Mouse (Mus musculus) intestine, postnatal 0 days (tissue): Measurements from ENCODE around the gene Dio1. TPM values are rescaled to one million over a fixed set of nuclear protein-coding genes. Genes with fewer than 3 reads are reported as not detected.

Experiments used
- ATAC-seq: fragments of 200-750 bp; cut with Nextera tagmentation; 2 replicates; pipeline ENCODE4 v1.8.0; 2017; ENCODE audit warnings: mild to moderate bottlenecking, moderate TSS enrichment, moderate library complexity
- H3K27ac ChIP-seq: fragments of 300-500 bp; sonication (generic); 2 replicates; pipeline ENCODE4 v1.5.1; 2014; ENCODE audit warnings: mild to moderate bottlenecking, low read depth, low read length, moderate library complexity
- H3K27me3 ChIP-seq: fragments of 300-500 bp; sonication (generic); replicated peaks from 2 replicates; pipeline ENCODE4 v1.6.1; 2014; ENCODE audit warnings: low read length, mixed read lengths; ENCODE audit not compliant: control insufficient read depth, insufficient read depth
- H3K36me3 ChIP-seq: fragments of 300-500 bp; sonication (generic); 2 replicates; pipeline ENCODE4 v1.6.1; 2014; ENCODE audit warnings: mild to moderate bottlenecking, moderate library complexity; ENCODE audit not compliant: control insufficient read depth, insufficient read depth
- H3K4me1 ChIP-seq: fragments of 300-500 bp; sonication (generic); replicated peaks from 2 replicates; pipeline ENCODE4 v1.6.1; 2014; ENCODE audit warnings: antibody characterized with exemption, low read length, mixed read lengths; ENCODE audit not compliant: control insufficient read depth, insufficient read depth
- H3K4me2 ChIP-seq: fragments of 300-500 bp; sonication (generic); replicated peaks from 2 replicates; pipeline ENCODE4 v1.6.1; 2014; ENCODE audit warnings: low read depth, mild to moderate bottlenecking, moderate library complexity
- H3K4me3 ChIP-seq: fragments of 300-500 bp; sonication (generic); 2 replicates; pipeline ENCODE4 v1.5.1; 2014; ENCODE audit warnings: low read depth, low read length
- H3K9ac ChIP-seq: fragments of 300-500 bp; sonication (generic); 2 replicates; pipeline ENCODE4 v1.6.1; 2014; ENCODE audit warnings: mild to moderate bottlenecking, low read depth, low read length
- H3K9me3 ChIP-seq: fragments of 300-500 bp; sonication (generic); 2 replicates; pipeline ENCODE4 v1.6.1; 2016; ENCODE audit warnings: mixed run types; ENCODE audit not compliant: control insufficient read depth
- CTCF ChIP-seq: sonication (generic); IDR thresholded peaks from 2 replicates; pipeline ENCODE4 v1.5.1; 2016; ENCODE audit warnings: low read depth, mild to moderate bottlenecking, control low read depth, antibody characterized with exemption, moderate library complexity
- WGBS: fragments of 180-500 bp; shearing (Covaris S2); extraction: QIAGEN DNeasy Blood & Tissue Kit; methylation state at CpG from one replicate; pipeline ENCODE4 v1.1.7; 2014; 5-methylcytosine and 5-hydroxymethylcytosine counted together
- polyA plus RNA-seq: library from polyadenylated mRNA; unstranded; fragments of >200 nt; fragmentation: Nextera tagmentation; extraction: Ambion mirVana; gene quantifications from 2 replicates; pipeline ENCODE4 v1.2.1, GENCODE M21; 2015

Gene Dio1
- polyA plus RNA-seq, 1 experiment from 2014 or later: 67.4 TPM

- Histone ChIP-seq H3K36me3 (no peaks in the 10 kb centered on the region), H3K27ac (no peak overlapping the region), H3K4me2 (peak overlapping the region; percentile 90), H3K4me1 (peaks cover 11% of the 10 kb centered on the region), H3K9ac (peak overlapping the region; percentile 70), H3K4me3 (peak overlapping the region; percentile 72), H3K27me3 (no peaks in the 10 kb centered on the region), H3K9me3 (no peaks in the 10 kb centered on the region)
- no peak for ATAC-seq
- WGBS: 46% methylated on average over 3 of the region's 3 CpGs
- TF ChIP-seq CTCF: no peak
Measured at GRCm38 (mm10) chr4:107254414-107254813, 52.6 kb downstream of the Dio1 start.

- H3K4me3 ChIP-seq: peak within 1 kb of the TSS; percentile 72
- under 1% methylated on average over 89 of the region's 101 CpGs for WGBS
- peak; percentile 77 for TF ChIP-seq CTCF
- no peaks in the 10 kb centered on the region for H3K9me3 ChIP-seq
- peak within 1 kb of the TSS; percentile 90 for H3K4me2 ChIP-seq
- H3K27me3 ChIP-seq: no peaks in the 10 kb centered on the region
- no peaks in the 10 kb centered on the region for H3K36me3 ChIP-seq
- H3K27ac ChIP-seq: peak within 1 kb of the TSS; percentile 87
- H3K9ac ChIP-seq: peak within 1 kb of the TSS; percentile 70
- peak; percentile 98 for ATAC-seq
- H3K4me1 ChIP-seq: peaks cover 11% of the 10 kb centered on the region
Measured at GRCm38 (mm10) chr4:107253125-107254091, 53.6 kb downstream of the Dio1 start, which contains the start of the genes Lrrc42 and Hspb11. Gene Lrrc42, minus strand, starts transcription at chr4:107253532. Gene Hspb11, plus strand, starts transcription at chr4:107253593.

- H3K27ac ChIP-seq: no peak overlapping the region
- no peak for ATAC-seq
- WGBS: 1% methylated on average over 11 of the region's 11 CpGs
Measured at GRCm38 (mm10) chr4:107252522-107252921, 54.4 kb downstream of the Dio1 start.

GRCm38 (mm10) chr4:107250494-107250893, 56.5 kb downstream of the Dio1 start:
- H3K4me1 ChIP-seq: peaks cover 15% of the 10 kb centered on the region
- WGBS: 19% methylated on average over 4 of the region's 4 CpGs
- peak; percentile 87 for TF ChIP-seq CTCF
- H3K4me3 ChIP-seq: no peak overlapping the region
- no peak overlapping the region for H3K9ac ChIP-seq
- H3K27me3 ChIP-seq: no peaks in the 10 kb centered on the region
- H3K4me2 ChIP-seq: no peak overlapping the region
- no peak for ATAC-seq
- no peak overlapping the region for H3K27ac ChIP-seq
- no peaks in the 10 kb centered on the region for H3K9me3 ChIP-seq
- no peaks in the 10 kb centered on the region for H3K36me3 ChIP-seq

More at GRCm38 (mm10) chr4:107252522-107252921, 54.4 kb downstream of the Dio1 start:
- no peak for TF ChIP-seq CTCF
- Histone ChIP-seq H3K36me3 (no peaks in the 10 kb centered on the region), H3K9ac (peak overlapping the region; percentile 70), H3K4me2 (peak overlapping the region; percentile 90), H3K27me3 (no peaks in the 10 kb centered on the region), H3K9me3 (no peaks in the 10 kb centered on the region), H3K4me1 (peaks cover 11% of the 10 kb centered on the region), H3K4me3 (peak overlapping the region; percentile 72)

GRCm38 (mm10) chr4:107249471-107249870, 57.5 kb downstream of the Dio1 start:
- Histone ChIP-seq H3K27ac (no peak overlapping the region), H3K36me3 (no peaks in the 10 kb centered on the region), H3K4me1 (peaks cover 13% of the 10 kb centered on the region), H3K27me3 (no peaks in the 10 kb centered on the region), H3K9ac (no peak overlapping the region), H3K4me3 (no peak overlapping the region), H3K9me3 (no peaks in the 10 kb centered on the region), H3K4me2 (no peak overlapping the region)
- ATAC-seq: no peak
- 38% methylated on average over 2 of the region's 2 CpGs for WGBS
- TF ChIP-seq CTCF: no peak

- Histone ChIP-seq H3K36me3 (no peaks in the 10 kb centered on the region), H3K9me3 (no peaks in the 10 kb centered on the region), H3K27ac (no peak overlapping the region), H3K4me3 (no peak overlapping the region), H3K9ac (no peak overlapping the region), H3K27me3 (no peaks in the 10 kb centered on the region), H3K4me2 (no peak overlapping the region), H3K4me1 (peaks cover 9% of the 10 kb centered on the region)
- no peak for TF ChIP-seq CTCF
- ATAC-seq: no peak
- WGBS: 74% methylated on average over 3 of the region's 3 CpGs
Measured at GRCm38 (mm10) chr4:107248061-107248460, 58.9 kb downstream of the Dio1 start.
